Mouse (Mus musculus): ENCODE results near the gene Klf7. TPM values are rescaled to one million over a fixed set of nuclear protein-coding genes. Genes with fewer than 3 reads are reported as not detected.

Klf7 gene
- polyA plus RNA-seq, 1 experiment from 2014 or later: 25.6 TPM

DNA sequence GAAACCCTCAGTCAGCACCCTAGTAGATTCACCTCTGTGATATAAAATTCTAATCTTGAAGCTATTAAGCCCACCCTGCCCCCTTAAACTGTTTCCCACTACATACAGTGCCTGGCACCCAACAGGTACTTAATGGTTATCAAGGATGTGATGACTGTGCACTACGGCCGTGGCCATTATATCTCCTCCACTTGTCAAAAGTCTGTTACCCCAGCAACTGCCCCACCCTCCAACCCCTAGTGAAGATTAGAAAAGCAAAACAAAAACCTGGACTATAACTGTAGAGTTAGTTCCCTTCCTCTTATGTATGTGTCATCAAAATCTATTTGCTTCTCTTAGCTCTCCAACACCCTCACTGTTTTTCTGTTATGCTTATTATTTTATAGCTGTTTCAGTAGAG is 40.9 kb downstream of the Klf7 start:
- no peaks in the 10 kb centered on the region for H3K9me3 ChIP-seq (ENCODE audit: control insufficient read depth, low read length)
- H3K36me3 ChIP-seq (ENCODE audit: control insufficient read depth, insufficient read depth, low read length): peaks cover 7% of the 10 kb centered on the region
- no peak overlapping the region for H3K9ac ChIP-seq (ENCODE audit: low read length)
- H3K4me3 ChIP-seq (ENCODE audit: low read length): no peak overlapping the region
- H3K27me3 ChIP-seq (ENCODE audit: control insufficient read depth, insufficient read depth, low read depth, low read length): no peaks in the 10 kb centered on the region
- no peak for ATAC-seq (ENCODE audit: low read depth)
- 0 out of 2 replicates have a peak, but pooled peaks cover 2% of the 10 kb centered on the region for H3K4me1 ChIP-seq (replicated peaks; ENCODE audit: control insufficient read depth, insufficient read depth, low read length)
- no peak overlapping the region for H3K27ac ChIP-seq (ENCODE audit: low read length)
- WGBS: 49% methylated on average over 2 of the region's 2 CpGs
- H3K4me2 ChIP-seq (ENCODE audit: low read depth, low read length): no peak overlapping the region

DNA sequence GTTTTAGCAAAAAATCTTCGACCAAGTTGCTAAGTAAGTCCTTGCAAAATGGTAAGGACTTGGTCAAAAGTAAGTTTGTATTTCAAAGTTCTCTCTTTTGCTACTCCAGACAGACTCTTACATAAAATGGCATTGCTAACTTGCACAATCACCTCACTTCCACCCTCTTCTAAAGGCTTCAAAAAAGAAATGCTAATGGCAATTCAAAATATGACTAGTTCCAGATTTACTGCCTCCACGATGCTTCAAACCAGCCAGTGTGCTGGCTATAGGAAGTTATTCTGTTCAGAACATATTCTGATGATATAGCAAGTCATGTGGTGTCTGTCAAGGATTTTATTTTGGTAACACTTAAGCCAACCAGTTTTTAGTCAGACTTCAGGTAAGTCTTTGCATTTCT is 41.8 kb downstream of the Klf7 start:
- Histone ChIP-seq H3K27me3 (ENCODE audit: control insufficient read depth, insufficient read depth, low read depth, low read length) (no peaks in the 10 kb centered on the region), H3K36me3 (ENCODE audit: control insufficient read depth, insufficient read depth, low read length) (peaks cover 7% of the 10 kb centered on the region), H3K27ac (ENCODE audit: low read length) (no peak overlapping the region), H3K4me3 (ENCODE audit: low read length) (no peak overlapping the region), H3K4me2 (ENCODE audit: low read depth, low read length) (no peak overlapping the region), H3K4me1 (replicated peaks; ENCODE audit: control insufficient read depth, insufficient read depth, low read length) (0 out of 2 replicates have a peak, but pooled peaks cover under 1% of the 10 kb centered on the region), H3K9ac (ENCODE audit: low read length) (no peak overlapping the region), H3K9me3 (ENCODE audit: control insufficient read depth, low read length) (no peaks in the 10 kb centered on the region)
- 80% methylated on average over 2 of the region's 2 CpGs for WGBS
- ATAC-seq (ENCODE audit: low read depth): no peak

DNA sequence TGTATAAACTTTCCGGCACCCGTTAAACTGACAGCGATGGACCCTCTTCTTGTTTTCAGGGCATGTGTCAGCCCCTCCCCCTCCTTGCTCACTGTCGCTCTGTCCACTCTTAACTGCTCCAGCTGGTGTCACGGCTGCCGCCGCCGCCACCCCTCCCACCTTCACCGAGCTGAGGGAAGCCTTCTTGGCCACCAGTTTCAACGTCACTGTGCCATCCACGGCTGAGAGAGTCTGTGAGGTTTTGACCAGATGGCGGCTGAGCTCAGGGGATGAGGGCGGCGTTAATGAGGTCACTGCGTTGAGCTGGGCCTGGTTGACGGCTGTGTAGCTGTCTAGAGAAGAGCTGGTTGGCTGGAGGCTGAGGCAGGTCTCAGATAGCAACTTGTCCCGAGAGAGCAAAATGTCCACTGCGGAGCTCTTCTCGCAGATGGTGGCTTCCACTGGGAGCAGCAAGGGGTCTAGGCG is 43.3 kb downstream of the Klf7 start:
- Histone ChIP-seq H3K4me1 (replicated peaks; ENCODE audit: control insufficient read depth, insufficient read depth, low read length) (no peaks in the 10 kb centered on the region), H3K36me3 (ENCODE audit: control insufficient read depth, insufficient read depth, low read length) (peaks cover 7% of the 10 kb centered on the region), H3K9ac (ENCODE audit: low read length) (no peak overlapping the region), H3K4me2 (ENCODE audit: low read depth, low read length) (no peak overlapping the region), H3K9me3 (ENCODE audit: control insufficient read depth, low read length) (no peaks in the 10 kb centered on the region), H3K27ac (ENCODE audit: low read length) (no peak overlapping the region), H3K4me3 (ENCODE audit: low read length) (no peak overlapping the region), H3K27me3 (ENCODE audit: control insufficient read depth, insufficient read depth, low read depth, low read length) (no peaks in the 10 kb centered on the region)
- peak; percentile 17; the same call in 1 of the 2 replicates for ATAC-seq (ENCODE audit: low read depth)
- WGBS: 73% methylated on average over 20 of the region's 20 CpGs

DNA sequence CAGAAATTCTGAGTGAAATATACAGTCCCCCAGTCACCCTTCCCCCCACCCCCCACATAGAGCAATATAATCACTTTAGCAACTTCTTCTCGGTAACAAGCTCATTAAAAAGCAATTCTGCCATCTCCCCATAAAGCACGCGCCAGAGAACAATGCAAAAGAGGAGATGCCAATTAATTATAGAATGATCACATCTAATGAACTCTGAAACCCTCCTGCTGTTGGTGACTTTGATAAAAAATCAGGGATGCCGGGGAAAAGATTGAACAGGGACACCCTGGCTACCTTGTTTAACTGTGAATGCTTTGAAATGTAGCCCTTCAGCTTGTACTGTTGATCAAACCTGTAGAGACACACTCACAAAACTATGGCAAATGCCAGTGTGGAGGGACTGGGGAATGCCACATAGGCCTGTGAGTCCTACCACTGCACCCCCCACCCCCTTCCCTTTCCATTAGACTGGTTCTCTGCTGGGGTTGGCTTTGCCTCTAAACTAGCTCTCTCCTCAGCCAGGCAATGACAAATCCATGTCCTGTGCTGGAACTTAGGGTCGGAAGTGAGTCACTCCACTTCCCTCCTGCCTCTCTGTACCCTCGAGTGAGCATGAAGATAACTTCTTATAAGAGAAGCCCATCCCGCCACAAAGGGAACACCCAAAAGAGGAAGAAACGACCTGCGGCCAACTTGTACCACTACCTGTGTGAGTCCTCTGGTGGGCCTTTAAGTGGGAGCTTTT is 43.9 kb downstream of the Klf7 start:
- no peak overlapping the region for H3K9ac ChIP-seq (ENCODE audit: low read length)
- no peak overlapping the region for H3K27ac ChIP-seq (ENCODE audit: low read length)
- ATAC-seq (ENCODE audit: low read depth): peak; percentile 23; the same call in 1 of the 2 replicates
- peaks cover 7% of the 10 kb centered on the region for H3K36me3 ChIP-seq (ENCODE audit: control insufficient read depth, insufficient read depth, low read length)
- no peak overlapping the region for H3K4me3 ChIP-seq (ENCODE audit: low read length)
- H3K9me3 ChIP-seq (ENCODE audit: control insufficient read depth, low read length): no peaks in the 10 kb centered on the region
- 76% methylated on average over 9 of the region's 9 CpGs for WGBS
- H3K27me3 ChIP-seq (ENCODE audit: control insufficient read depth, insufficient read depth, low read depth, low read length): no peaks in the 10 kb centered on the region
- no peak overlapping the region for H3K4me2 ChIP-seq (ENCODE audit: low read depth, low read length)
- H3K4me1 ChIP-seq (replicated peaks; ENCODE audit: control insufficient read depth, insufficient read depth, low read length): no peaks in the 10 kb centered on the region

DNA sequence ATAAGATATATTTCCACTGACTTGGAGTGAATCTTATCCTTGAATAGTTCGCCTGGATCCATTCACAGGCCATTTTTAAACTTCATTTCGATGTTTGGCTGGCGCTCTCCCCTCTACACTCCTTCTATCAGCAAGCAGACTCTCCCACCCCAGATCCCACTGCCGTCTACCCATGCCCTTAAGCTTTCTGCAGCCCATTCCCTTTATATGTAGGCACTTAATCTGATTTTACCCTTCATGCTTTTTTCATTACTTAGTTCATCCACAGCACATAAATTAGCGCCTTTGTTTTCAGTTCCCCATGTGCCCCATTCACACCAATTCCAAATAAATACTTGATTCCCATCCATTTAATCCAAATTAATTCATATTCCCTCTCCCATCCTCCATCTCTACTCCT is 48.0 kb downstream of the Klf7 start:
- H3K9me3 ChIP-seq (ENCODE audit: control insufficient read depth, low read length): no peaks in the 10 kb centered on the region
- no peak overlapping the region for H3K4me3 ChIP-seq (ENCODE audit: low read length)
- H3K27ac ChIP-seq (ENCODE audit: low read length): no peak overlapping the region
- H3K4me1 ChIP-seq (replicated peaks; ENCODE audit: control insufficient read depth, insufficient read depth, low read length): no peaks in the 10 kb centered on the region
- no peak for ATAC-seq (ENCODE audit: low read depth)
- no peaks in the 10 kb centered on the region for H3K27me3 ChIP-seq (ENCODE audit: control insufficient read depth, insufficient read depth, low read depth, low read length)
- H3K4me2 ChIP-seq (ENCODE audit: low read depth, low read length): no peak overlapping the region
- WGBS: 81% methylated on average over 5 of the region's 5 CpGs
- peaks cover 6% of the 10 kb centered on the region for H3K36me3 ChIP-seq (ENCODE audit: control insufficient read depth, insufficient read depth, low read length)
- no peak overlapping the region for H3K9ac ChIP-seq (ENCODE audit: low read length)

DNA sequence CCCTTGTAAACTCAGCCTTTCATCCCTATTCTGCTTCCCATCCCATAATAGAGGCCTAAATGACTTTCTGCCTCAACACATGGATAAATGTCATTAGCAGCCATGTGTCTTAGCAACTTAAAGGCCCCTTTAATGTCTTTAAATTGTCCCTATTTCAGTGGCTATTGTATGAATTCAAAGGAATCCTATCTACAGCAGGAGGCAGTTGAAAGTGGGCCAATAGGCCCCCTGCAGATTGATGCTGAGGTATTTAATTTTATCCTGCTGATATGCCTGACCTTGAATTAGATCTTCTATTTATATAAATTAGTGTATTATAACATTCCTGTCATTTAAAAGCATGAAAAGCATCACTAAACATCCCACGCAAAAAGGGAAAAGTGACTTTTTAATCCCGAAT is 51.1 kb downstream of the Klf7 start:
- no peaks in the 10 kb centered on the region for H3K27me3 ChIP-seq (ENCODE audit: control insufficient read depth, insufficient read depth, low read depth, low read length)
- no peaks in the 10 kb centered on the region for H3K4me1 ChIP-seq (replicated peaks; ENCODE audit: control insufficient read depth, insufficient read depth, low read length)
- 93% methylated on average over 2 of the region's 2 CpGs for WGBS
- H3K4me3 ChIP-seq (ENCODE audit: low read length): no peak overlapping the region
- ATAC-seq (ENCODE audit: low read depth): no peak
- no peak overlapping the region for H3K4me2 ChIP-seq (ENCODE audit: low read depth, low read length)
- no peaks in the 10 kb centered on the region for H3K9me3 ChIP-seq (ENCODE audit: control insufficient read depth, low read length)
- no peak overlapping the region for H3K9ac ChIP-seq (ENCODE audit: low read length)
- no peaks in the 10 kb centered on the region for H3K36me3 ChIP-seq (ENCODE audit: control insufficient read depth, insufficient read depth, low read length)
- no peak overlapping the region for H3K27ac ChIP-seq (ENCODE audit: low read length)

DNA sequence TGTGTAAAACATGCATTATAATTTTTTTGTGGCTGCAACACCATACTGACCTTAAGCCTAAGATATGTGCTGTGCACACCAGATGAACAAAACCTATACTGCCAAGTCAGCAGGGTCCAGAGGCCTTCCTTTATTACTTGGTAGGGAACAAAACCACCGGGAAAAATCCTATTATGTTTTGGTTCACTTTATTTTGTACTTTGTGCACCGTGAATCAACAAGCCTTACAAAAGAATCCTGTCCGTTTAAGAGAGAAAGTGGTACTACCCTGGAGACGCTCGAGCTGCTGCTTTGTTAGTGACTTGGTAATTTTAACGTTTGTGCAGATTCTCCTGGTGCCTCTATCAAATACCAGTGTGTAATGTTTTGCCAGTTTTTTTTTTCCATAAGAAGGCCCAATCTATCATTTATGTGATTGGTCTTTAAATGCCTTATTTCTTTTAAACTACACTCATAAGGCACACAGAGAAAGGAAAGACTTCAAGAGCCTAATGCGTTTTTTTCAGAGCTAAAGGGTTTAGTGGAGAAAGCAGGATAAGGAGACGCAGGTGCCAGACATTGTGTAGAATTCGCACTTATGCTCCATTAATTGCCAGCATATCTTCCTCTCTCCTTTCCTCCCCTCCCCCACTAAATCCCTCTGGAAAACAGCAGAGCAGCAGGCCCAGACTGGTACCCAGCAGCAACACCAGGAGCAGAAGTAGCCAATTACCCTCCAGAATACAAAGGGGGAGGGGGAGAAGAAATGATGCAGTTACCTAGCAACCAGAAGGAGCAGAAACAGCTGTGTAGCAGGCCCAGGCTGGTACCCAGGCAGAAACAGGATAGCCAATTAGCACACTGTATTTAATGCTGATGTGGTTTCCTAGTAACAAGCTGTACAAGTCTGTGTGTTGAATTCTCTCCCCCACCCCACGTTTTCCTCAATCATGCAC is 55.5 kb downstream of the Klf7 start:
- no peak overlapping the region for H3K4me2 ChIP-seq (ENCODE audit: low read depth, low read length)
- no peaks in the 10 kb centered on the region for H3K4me1 ChIP-seq (replicated peaks; ENCODE audit: control insufficient read depth, insufficient read depth, low read length)
- no peak overlapping the region for H3K9ac ChIP-seq (ENCODE audit: low read length)
- H3K27ac ChIP-seq (ENCODE audit: low read length): no peak overlapping the region
- H3K9me3 ChIP-seq (ENCODE audit: control insufficient read depth, low read length): no peaks in the 10 kb centered on the region
- H3K36me3 ChIP-seq (ENCODE audit: control insufficient read depth, insufficient read depth, low read length): no peaks in the 10 kb centered on the region
- WGBS: 69% methylated on average over 10 of the region's 10 CpGs
- no peak overlapping the region for H3K4me3 ChIP-seq (ENCODE audit: low read length)
- H3K27me3 ChIP-seq (ENCODE audit: control insufficient read depth, insufficient read depth, low read depth, low read length): no peaks in the 10 kb centered on the region
- no peak for ATAC-seq (ENCODE audit: low read depth)

DNA sequence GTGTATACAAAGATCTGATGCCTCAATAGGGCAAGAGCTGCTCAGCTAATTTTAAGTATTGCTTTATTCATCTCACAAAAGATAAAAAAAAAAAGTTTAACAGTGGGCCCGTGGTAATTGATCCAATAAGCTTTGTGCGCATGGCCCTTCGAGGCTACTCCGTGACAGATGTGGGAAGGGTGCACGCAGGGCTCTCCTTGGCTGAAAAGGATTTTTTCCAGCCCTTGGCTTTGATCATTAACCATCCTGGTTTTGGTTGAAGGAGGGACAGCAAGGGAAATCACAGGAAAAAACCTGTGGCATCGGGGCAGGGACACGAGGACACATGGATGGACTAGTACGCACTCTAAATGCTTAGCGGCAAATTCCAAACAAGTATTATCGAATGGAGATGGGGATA is 60.6 kb downstream of the Klf7 start:
- no peak overlapping the region for H3K4me3 ChIP-seq (ENCODE audit: low read length)
- H3K4me1 ChIP-seq (replicated peaks; ENCODE audit: control insufficient read depth, insufficient read depth, low read length): peaks cover 4% of the 10 kb centered on the region
- H3K9me3 ChIP-seq (ENCODE audit: control insufficient read depth, low read length): no peaks in the 10 kb centered on the region
- 92% methylated on average over 10 of the region's 10 CpGs for WGBS
- H3K27ac ChIP-seq (ENCODE audit: low read length): no peak overlapping the region
- H3K27me3 ChIP-seq (ENCODE audit: control insufficient read depth, insufficient read depth, low read depth, low read length): no peaks in the 10 kb centered on the region
- H3K36me3 ChIP-seq (ENCODE audit: control insufficient read depth, insufficient read depth, low read length): no peaks in the 10 kb centered on the region
- no peak for ATAC-seq (ENCODE audit: low read depth)
- no peak overlapping the region for H3K9ac ChIP-seq (ENCODE audit: low read length)
- no peak overlapping the region for H3K4me2 ChIP-seq (ENCODE audit: low read depth, low read length)

DNA sequence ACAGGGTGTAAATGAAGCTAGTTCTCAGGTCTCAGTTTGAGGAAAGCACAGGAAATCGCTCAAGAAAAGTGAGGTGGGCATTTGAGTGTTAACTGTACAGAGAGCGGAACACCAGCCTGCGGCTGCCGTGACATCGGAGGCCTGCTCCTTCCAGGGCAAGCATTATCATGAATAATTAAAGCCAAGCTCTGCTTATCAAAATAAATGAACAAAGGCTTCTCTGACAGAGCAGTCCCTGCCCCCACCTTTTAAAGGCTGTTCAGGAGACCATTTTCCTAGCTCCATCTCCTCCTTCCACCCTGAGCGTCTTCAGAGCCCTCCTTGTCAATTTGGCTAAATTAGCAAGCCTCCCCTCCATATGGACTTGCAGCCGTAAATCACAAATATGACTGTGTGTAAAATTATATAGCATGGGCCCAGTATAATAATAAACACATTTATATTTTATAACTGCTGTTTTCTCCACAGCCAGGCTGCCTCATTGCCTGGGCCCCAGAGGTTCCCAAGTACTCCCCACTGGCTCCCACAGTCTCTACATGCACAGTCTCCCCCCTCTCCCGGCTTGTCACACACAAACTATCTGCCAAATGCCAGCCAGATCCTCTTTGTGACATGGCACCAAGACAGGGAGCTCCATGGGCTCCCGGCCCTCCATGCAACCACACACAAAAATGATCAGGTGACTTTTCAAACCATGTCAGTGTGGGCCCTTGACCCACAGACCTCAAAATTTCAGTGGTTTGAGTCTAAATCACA is 61.2 kb downstream of the Klf7 start:
- peaks cover 4% of the 10 kb centered on the region for H3K4me1 ChIP-seq (replicated peaks; ENCODE audit: control insufficient read depth, insufficient read depth, low read length)
- ATAC-seq (ENCODE audit: low read depth): no peak
- no peak overlapping the region for H3K27ac ChIP-seq (ENCODE audit: low read length)
- no peak overlapping the region for H3K4me3 ChIP-seq (ENCODE audit: low read length)
- H3K9ac ChIP-seq (ENCODE audit: low read length): no peak overlapping the region
- H3K9me3 ChIP-seq (ENCODE audit: control insufficient read depth, low read length): no peaks in the 10 kb centered on the region
- H3K27me3 ChIP-seq (ENCODE audit: control insufficient read depth, insufficient read depth, low read depth, low read length): no peaks in the 10 kb centered on the region
- 54% methylated on average over 9 of the region's 9 CpGs for WGBS
- H3K4me2 ChIP-seq (ENCODE audit: low read depth, low read length): no peak overlapping the region
- no peaks in the 10 kb centered on the region for H3K36me3 ChIP-seq (ENCODE audit: control insufficient read depth, insufficient read depth, low read length)
